Mouse (Mus musculus) urinary bladder, adult 18-20 months (tissue): ENCODE data around the gene Pald1.

Experiments used
- DNase-seq, 2 experiments: peaks; one replicate each; pipeline ENCODE4 v3.0.0; 2022; ENCODE audit warnings: low spot score in 2 of 2, mixed read lengths in 2 of 2

Gene Pald1

DNA sequence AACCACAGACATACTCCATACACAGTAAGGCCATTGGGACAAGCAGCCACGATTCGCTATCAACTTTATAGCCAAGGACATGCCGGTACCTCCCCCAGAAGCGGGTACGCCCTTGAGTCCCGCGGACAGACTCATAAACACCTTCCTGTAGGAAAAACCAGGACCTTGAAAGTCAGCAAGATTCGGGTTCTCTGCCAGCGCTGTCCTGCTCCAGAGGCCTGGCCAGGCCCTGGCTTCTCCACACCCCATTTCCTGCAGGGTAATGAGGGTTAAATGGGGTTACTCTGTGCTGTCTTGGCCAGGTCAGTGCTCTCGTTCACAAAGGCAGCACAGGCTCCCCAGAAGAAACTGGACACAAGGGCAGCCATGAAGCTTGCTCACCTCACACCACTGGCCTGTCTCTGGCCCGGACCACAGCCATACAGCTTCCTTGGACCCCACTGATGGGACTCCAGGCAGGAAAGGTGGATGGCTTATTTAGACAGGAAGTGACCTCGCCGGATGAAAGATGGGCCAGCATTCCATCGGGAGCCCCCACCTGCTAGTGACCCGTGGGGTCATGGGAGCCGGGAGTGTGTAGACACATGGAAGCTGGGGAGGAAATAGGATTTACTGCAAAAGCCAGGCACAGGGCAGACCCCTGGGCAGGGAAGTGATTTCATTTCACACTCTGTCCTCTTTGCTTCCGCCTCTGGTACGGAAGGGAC is 12.9 kb downstream of the Pald1 start:
- no peak for DNase-seq

DNA sequence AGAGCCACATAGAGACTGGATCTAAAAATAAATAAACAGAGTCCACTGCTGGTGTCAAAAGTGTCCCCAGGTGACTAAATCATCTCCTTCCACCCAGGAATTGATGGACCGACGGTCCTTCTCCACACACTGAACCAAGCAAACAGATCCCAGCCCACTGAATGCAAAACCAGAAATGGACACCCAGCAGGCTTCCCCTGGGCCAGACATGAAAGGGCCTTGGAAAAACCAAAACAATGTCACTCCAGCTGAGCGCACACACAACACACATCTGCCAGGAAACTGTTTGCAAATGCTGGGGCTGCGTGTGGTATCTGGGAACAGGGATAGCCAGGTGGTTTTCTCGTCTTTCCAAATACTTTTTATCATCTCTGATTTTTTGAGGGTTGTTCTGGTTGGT is 13.6 kb downstream of the Pald1 start:
- DNase-seq = no peak

DNA sequence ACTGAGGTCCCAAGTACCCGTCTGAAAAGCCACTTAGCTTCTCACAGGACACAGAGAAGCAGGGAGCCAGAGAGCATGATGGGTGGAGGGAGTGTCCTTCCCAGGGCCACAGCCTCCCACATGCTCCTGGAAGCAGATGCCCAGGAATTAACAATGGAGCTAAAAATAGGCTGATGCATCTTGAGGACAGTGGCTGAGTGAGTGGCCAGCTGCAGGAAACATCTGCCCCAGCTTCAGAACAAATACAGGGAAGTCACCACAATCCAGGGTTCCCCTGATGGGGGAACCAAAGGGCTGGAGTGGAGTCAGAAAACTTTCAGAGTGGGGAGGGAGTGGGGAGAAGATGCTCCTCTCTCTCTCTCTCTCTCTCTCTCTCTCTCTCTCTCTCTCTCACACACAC is 17.4 kb downstream of the Pald1 start:
- DNase-seq = no peak

DNA sequence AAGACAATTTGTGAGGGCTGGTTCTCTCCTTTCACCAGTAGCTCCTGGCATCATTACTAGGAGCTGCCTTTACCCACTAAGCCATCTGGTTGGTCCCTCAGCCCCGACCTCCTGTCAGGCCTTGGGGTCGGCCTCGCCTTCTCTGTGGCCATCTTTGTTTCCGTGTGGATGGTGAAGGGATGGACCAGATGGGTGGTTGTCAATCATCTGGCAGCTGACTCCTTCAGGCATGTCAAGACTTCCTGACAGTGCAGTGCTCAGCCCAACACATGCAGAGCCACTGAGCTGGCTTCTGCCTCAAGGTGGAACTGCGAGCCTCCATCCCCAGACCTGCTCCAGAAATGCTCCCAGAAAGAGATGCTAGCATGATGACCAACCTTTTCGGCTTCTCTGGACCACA is 18.9 kb downstream of the Pald1 start:
- DNase-seq = no peak

DNA sequence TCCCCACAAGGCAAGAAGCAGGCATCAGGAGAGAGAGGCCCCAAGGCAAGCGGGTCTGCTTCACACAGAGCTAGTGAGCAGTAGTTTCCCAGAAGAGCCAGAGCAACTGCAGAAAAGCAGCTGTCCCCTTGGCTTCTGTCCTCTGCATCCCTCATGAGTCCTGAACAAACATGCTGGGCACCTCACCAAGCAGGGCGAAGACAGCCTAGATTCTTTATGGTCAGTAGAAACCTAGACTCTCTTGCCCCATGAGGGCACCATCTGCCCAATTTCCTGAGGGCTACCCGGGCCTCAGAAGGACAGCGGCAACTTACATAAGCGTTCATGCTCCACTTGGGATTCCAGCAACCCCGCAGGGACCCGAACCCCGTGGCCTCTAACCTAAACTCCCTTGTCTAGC is 20.3 kb downstream of the Pald1 start:
- no peak for DNase-seq

DNA sequence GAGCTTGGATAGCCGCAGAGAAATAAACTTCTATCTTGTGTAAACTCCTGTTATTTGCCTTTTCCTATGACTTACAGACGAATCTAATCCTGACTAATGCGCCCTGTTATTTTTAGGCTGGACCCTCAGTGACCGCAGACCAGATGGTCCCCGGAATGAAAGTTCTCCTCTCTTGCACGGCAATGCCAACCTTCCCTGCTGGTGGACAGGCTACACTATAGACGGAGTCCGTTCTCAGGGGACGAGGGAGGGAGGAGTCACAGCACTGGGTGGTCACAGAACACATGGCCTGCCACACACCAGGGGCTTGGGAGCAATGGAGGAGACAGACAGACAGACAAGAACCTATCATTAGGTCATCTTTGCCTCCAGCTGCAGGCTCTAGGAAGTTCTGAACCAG is 20.8 kb downstream of the Pald1 start:
- DNase-seq = no peak

DNA sequence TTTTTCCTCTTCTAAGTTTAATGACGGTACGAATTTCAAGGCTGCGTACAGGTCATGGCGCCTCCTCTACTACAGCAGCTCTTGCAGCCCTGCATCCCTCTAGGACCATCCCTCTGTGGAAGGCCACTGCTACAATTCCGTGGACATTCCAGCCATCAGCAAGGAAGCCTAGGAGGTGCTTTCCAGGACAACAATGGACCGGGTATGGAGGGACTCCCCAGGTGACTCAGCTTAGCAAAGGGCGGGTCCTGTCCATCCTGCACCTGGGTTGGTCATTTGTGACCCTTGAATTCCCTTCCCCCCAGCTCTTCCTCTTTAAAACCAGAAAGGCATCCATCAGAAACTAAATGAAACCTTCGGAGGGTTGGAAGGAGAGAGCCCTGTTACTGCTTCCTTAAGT is 22.7 kb downstream of the Pald1 start:
- DNase-seq = no peak

DNA sequence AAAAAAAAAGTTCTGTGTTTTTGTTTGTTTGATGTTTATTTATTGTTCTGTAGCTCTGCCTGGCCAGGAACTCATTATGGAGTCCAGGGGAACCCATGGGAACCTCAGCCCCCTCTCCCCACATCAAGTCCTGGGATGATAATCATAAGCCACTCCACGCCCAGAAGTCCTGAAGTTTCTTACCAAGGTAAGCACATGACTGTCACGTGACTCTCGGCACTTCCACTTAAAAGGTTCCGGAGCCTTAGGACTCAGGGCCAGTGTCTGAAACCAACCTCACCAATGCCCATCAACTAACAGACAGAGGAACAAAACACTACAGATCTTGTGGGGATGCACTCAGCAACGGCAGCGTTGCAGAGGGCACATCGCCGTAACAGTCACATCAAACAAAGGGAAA is 23.9 kb downstream of the Pald1 start:
- no peak for DNase-seq

DNA sequence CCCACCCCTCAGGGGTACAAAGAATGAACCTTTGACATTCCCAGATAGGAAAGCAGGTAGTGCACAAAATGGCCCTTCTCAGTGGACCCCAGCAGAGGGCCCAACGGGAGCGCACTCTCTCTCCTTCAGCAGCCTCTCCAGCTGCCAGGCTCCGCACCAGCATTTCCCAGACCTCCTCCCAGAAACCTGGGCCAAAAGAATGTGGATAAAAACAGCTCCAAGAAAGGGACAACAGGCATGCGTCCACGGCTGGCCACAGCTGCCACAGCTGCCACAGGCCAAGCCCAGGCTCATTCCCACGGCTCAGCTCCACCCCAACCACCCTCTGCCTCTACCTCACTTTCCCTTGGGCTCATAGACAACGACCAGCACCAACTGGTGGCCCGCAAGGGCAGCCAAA is 25.7 kb downstream of the Pald1 start:
- DNase-seq = no peak

DNA sequence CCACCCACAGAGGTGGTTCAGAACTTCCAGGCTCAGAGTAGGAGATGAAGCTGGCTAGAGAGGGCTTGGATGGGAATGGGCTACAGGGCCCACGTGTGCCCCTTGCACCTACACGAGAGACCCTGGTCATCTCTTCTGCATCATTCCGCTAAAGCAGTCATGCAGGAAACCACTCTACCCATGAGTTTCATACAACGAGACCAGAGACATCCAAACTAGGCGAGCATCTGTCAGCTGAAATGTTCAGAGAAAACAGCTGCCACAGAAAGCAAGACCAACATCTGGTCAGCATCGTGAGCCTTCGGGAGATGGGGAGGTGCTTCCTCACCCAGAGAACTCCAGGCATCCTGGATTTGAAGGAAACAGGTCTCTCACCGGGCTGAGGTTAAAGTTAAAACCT is 26.8 kb downstream of the Pald1 start:
- no peak for DNase-seq

DNA sequence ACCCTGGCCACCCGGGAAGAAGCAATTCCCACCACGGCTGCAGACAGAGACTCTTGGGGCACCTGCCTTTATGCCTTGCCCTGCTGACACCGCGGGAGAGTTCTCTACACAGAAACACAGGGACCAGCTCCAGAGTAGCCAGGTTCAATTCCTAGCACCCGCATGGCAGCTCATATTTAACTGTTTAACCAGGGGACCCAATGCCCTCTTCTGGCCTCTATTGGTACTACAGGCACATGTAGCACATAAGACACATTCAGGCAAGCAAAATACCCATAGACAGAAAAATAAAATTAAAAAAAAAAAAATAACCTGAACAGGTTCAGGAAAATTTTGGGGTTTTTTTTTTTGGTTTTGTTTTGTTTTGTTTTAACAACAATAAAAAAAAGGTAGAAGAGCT is 27.2 kb downstream of the Pald1 start:
- no peak for DNase-seq

DNA sequence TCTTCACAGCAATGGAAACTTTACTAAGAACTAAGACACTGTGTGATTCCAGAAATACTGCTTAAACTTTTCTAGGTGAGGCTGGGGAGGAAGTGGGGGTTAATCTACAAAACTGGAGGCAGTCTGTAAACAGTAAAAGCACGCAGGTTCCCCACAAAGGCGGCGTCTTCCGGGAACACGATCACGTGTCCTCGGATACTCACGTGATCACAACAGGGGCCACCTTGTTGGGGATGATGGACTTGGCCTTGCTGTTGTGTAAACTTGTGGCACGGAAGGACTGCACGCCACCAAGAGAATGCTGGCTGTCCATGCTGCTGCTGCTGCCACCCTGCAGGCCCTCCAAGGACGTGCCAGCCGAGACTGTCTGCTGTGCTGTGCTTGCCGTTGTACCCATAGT is 27.7 kb downstream of the Pald1 start:
- no peak for DNase-seq

DNA sequence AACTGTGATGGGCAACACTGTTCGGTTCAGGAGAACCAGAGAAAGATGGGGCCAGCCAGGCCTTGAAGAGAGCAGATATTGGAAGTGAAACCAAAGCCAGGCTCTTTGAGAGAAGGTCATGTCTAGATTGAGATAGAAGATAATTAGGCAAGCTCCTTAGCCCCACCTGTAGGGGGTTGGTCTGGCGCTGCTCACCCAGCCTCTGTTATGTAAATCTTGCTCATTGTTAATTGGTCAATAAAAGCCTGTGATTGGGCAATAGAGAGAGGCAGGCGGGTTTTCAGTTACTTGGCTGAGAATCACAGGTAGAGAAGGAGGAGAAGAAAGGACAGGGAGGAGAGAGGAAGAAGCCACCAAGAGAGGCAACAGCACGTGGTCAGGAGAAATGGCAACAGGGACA is 32.1 kb downstream of the Pald1 start:
- DNase-seq = no peak

DNA sequence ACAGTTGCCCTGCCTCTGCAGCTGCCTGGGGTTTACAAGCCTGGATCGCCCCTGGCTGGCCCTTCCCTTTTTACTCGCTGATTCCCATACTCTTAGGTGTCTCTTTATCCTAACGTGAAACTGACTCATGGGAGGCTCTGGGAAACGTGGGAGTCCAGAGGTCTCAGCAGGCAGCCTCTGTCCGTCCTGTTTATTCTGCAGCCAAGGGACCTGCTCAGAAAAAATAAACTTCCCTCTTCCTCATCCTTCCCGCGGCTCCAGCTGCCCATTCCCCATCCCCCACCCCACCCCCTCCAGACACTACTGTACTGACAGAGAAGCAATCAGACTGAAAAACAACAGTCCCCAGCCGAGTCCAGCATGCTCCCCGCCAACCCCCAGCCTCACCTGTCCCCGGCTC is 37.0 kb downstream of the Pald1 start:
- DNase-seq = no peak

DNA sequence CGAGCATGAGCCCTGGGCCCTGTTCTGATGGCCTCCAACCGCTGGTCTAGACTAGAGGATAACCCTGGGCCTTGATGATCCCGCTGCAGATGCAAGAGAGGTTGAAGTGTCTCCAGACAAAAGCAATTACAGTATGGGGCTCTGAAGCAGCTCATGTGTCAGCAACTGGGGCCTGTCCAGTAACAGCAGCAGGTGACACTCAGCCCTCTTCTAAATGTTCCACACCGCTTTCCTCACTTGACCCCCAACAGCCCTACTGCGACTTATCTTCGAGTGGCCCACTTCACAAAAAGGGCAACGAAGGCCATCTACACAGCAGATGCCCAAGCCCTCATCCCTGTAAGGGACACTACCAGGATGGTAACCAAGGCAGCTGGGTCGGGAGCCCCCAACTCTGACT is 38.2 kb downstream of the Pald1 start:
- DNase-seq = no peak

DNA sequence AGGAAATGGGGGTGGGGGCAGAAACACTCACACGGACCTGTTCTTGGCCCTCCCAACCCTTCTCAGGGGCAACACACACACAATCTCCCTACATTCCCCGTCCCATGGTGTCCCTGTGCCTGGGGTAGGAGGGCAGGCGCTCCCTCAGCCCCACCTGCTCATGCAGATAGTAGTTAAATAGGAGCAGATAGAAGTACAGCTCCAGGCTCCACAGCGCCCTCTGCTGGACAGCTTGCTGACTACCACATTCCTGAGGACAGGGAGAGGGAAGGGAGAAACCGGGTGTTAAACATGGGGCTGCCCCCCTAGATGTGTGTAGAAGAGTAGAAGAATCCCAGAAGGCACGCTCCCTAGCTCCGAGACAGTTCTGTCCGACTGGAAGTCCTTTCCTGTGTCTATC is 39.4 kb downstream of the Pald1 start:
- peak; percentile 15 to 59 for DNase-seq

DNA sequence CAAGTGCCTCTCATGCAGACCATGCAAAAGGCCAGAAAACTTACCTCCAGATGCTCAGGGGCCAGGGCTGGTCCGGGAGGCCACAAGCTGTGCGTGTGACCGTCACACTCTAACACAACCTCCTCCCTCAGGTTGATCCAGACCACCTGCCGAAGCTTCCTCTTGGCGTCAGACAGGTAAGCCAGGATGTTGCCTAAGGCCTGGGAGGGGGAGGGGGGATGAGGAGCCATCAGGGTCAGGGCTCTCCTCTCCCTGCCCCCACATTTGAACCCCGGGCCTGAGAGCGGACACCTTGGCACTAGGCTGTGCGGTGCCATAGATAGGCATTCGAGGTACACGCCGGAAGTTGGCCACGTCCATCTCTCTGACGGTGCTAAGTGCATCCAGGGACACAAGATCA is 40.6 kb downstream of the Pald1 start:
- no peak for DNase-seq

DNA sequence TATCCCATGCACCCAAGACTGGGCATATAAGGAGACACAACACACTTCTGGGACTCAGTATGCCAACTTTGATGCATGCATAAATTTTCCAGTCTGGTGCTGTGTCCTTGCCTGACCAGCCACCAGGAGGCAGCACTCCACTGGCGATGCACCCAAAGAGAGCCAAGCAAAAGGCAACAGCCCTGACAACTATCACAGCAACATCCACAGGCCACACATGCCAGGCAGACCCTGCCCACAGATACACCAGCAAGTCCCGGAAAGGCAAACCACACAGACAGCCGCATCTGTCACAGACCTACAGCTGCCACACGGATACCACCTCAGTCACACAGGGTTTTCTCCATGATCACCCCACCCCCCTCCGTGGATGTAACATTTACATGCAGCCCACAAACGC is 41.8 kb downstream of the Pald1 start:
- DNase-seq = peak; percentile 51 to 57

DNA sequence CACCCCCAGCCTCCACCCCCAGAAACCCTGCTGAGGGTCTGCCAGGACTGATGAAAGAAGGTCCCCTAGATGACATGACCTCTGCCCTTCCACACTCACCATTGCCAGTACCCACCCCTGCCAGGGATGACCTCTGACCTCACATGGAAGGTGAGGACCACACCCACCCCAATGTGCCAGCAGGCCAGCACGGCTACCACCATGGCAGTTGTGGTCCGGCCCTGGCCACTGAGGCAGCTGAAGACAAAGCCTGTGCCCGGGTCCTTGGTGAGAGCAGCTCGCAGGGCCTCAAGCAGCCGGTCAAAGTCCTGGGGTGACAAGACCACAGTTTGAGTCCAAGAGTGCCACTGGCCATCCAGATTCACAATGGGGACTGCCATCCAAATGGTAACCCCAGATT is 42.3 kb downstream of the Pald1 start:
- no peak for DNase-seq

DNA sequence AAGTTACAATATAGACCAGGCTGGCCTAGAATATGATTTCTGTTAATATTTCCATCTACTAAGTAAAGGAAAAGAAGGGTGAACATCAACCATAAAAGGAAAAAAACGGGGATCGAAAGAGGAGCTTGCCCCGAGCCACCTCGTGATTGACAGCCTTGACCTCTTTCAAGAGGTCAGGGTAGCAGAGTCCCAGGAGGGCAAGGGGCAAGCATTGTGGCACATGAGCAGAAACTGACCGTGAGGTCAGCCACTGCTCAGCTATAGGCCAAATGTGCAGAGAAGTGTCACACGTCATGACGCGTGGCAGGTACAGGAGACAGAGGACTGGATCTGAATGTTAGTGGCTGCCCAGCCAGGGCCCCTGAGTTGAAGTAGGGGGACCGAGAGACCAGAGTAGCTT is 43.1 kb downstream of the Pald1 start:
- DNase-seq = no peak

DNA sequence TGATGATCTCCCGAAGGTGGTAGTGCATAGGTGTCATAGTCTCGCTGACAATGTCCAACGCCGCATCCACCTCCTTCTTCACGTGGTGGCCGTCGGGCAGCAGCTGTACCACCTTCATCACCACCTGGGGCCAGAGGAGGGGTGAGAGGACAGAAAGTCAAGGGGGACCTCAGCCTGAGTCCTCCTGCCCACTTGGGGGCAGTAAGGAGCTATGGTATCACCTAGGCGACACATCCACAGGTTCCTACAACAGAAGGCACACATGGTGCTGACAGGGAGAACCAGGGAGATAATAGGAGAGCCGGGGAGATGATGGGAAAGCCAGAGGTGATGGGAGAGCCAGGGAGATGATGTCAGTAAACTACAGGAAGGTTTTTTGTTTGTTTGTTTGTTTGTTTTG is 44.1 kb downstream of the Pald1 start:
- no peak for DNase-seq

DNA sequence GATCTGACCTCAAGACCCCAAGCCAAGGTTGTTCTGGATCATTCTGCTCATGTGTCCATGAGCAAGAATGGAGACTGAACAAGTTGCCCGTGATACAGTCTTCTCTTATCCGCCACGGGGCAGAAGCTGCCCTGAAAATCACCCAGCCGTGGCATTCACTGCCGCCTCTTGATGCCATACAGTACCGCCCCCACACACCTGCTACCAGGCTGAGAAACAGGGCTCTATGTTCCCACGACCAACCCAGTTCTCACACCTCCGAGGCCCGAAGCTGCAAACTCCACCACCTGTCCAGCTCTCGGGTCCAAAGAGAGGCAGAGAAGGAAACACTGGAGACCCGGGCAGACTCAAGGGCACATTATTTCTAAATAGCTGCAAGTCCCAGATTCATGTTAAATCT is 45.7 kb downstream of the Pald1 start:
- DNase-seq = no peak

DNA sequence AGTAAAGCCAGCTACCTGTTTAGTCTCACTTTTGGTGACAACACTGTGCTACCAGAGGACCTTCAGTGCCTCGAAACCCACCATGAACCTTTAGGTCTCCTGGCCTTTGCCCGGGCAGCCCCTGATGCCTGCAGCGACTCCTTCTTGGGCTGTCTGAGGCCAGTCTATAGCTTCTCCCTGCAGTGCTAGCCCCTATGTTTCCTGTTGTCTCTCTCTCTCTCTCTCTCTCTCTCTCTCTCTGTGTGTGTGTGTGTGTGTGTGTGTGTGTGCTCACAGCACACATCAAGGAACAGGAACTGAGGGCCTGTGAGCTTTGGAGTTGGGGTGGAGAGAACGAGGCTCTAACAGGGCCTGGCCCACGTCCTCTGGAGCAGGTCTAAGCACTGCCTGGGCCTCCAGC is 46.7 kb downstream of the Pald1 start:
- no peak for DNase-seq

DNA sequence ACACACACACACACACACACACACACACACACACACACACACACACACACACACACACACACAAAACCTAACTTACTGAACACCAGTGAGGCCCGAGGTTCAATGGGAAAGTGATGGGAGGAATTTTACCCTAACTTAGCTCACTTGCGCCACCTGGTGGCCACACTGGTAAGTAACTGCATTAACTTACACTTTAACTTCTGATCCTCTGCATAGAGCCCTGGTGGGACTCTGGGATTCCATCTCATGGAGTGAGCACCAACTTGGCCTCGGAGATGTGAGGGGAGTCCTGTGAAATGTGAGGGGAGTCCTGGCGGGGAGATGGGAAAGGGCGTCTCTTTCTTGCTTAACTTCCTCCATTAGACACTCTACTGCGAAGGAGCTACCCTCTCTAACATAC is 47.2 kb downstream of the Pald1 start:
- DNase-seq = peak; percentile 46 to 72

DNA sequence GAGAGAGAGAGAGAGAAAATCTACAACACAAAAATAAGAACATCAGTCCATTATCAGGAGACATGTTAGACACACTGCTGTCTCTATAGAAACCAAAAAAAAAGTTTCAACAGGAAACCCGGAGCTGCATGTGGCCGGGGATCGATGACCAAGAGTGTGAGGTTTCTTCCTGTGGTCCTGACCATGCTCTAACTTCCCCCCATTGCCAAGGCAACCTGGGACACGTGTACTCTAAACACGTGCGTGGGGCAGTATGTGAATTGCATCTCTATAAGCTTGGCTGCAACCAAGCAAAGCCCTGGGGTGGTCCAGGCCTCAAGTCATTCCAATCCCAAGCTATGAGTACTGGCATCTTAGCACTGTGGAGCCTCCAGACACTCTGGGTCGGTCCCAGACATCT is 48.8 kb downstream of the Pald1 start:
- no peak for DNase-seq
